Comparison of ENCODE assay signal across 9 mouse cellular contexts in genomic region chr19:18673116-18673515, GRCm38 (mm10). TPM values are rescaled to one million over a fixed set of nuclear protein-coding genes. Genes with fewer than 3 reads are reported as not detected.
DNase-seq lines count a peak whose midpoint lies in the region; ATAC-seq and TF ChIP-seq lines count a peak whose summit lies in the region.
"Had no signal": no experiment of that assay in that cellular context is flagged by ENCODE, and none has a peak within 500 bp of the region (broad histone marks: within the 10 kb centered on the region; RNA-seq: fewer than 3 reads in every experiment).

No protein-coding gene starts in this region.

- no peak overlapping the region for H3K27ac ChIP-seq in heart, postnatal 0 days (ENCODE audit: low read depth)
- H3K27ac ChIP-seq in heart, adult 2 months, result no peak overlapping the region
- no peak overlapping the region for H3K27ac ChIP-seq in hindbrain, embryonic 13.5 days
- H3K27ac ChIP-seq in midbrain, embryonic 13.5 days, result no peak overlapping the region; the same call in 1 of the 2 replicates

- no peaks in the 10 kb centered on the region for H3K27me3 ChIP-seq in heart, postnatal 0 days (ENCODE audit: control insufficient read depth, insufficient read depth, low read length)
- no peaks in the 10 kb centered on the region for H3K27me3 ChIP-seq in heart, adult 2 months (ENCODE audit: control insufficient read depth, insufficient read depth, low read length)
- no peaks in the 10 kb centered on the region for H3K27me3 ChIP-seq in hindbrain, embryonic 13.5 days
- no peaks in the 10 kb centered on the region for H3K27me3 ChIP-seq in midbrain, embryonic 13.5 days

- H3K79me2 ChIP-seq in heart, adult 2 months (replicated peaks; ENCODE audit: control insufficient read depth, insufficient read depth, low read length), result peaks cover 2% of the 10 kb centered on the region; the same call in 1 of the 2 replicates

- 42% methylated on average over 4 of the region's 4 CpGs for WGBS in heart, postnatal 0 days
- 51% methylated on average over 4 of the region's 4 CpGs for whole genome bisulfite sequencing in heart, adult 2 months
- WGBS in hindbrain, embryonic 13.5 days, result 8% methylated on average over 4 of the region's 4 CpGs
- 14% methylated on average over 4 of the region's 4 CpGs for WGBS in midbrain, embryonic 13.5 days

- DNase-seq in heart, postnatal 0 days (ENCODE audit: low spot score), result no peak
- no peak for DNase-seq in heart, adult 2 months
- DNase-seq in Muller cell, postnatal 12 days (ENCODE audit: inconsistent ontology term), result peak; percentile 52
- DNase-seq in spleen, postnatal 36 days (ENCODE audit: low spot score in 2 of 2), result no peak
- no peak for DNase-seq in thymus, adult 18-20 months
- no peak for DNase-seq in cerebellum, postnatal 25 days
- DNase-seq: spleen, adult 18-20 months had no signal

- peaks cover 19% of the 10 kb centered on the region for H3K4me1 ChIP-seq in heart, postnatal 0 days (ENCODE audit: control insufficient read depth, insufficient read depth)
- H3K4me1 ChIP-seq in heart, adult 2 months (ENCODE audit: control insufficient read depth, insufficient read depth, low read length), result peaks cover 1% of the 10 kb centered on the region; the same call in 1 of the 2 replicates
- H3K4me1 ChIP-seq in hindbrain, embryonic 13.5 days (replicated peaks), result peaks cover 22% of the 10 kb centered on the region
- peaks cover 22% of the 10 kb centered on the region for H3K4me1 ChIP-seq in midbrain, embryonic 13.5 days (replicated peaks)

- TF ChIP-seq EP300 in heart, postnatal 0 days (IDR thresholded peaks at IDR 0.05; ENCODE audit: low read depth), result no peak
- no peak for TF ChIP-seq EP300 in heart, adult 2 months (IDR thresholded peaks at IDR 0.05; ENCODE audit: insufficient read depth, low read depth, low read length)

- no peaks in the 10 kb centered on the region for H3K36me3 ChIP-seq in heart, postnatal 0 days (replicated peaks; ENCODE audit: control insufficient read depth, insufficient read depth, low read length)
- H3K36me3 ChIP-seq in heart, adult 2 months (ENCODE audit: control insufficient read depth, insufficient read depth, low read length), result peaks cover 11% of the 10 kb centered on the region
- no peaks in the 10 kb centered on the region for H3K36me3 ChIP-seq in hindbrain, embryonic 13.5 days
- H3K36me3 ChIP-seq in midbrain, embryonic 13.5 days, result no peaks in the 10 kb centered on the region

- H3K9me3 ChIP-seq in heart, postnatal 0 days (replicated peaks; ENCODE audit: control insufficient read depth, low read length), result no peaks in the 10 kb centered on the region
- no peaks in the 10 kb centered on the region for H3K9me3 ChIP-seq in hindbrain, embryonic 13.5 days
- H3K9me3 ChIP-seq in midbrain, embryonic 13.5 days, result no peaks in the 10 kb centered on the region

- no peak for ATAC-seq in heart, postnatal 0 days (ENCODE audit: insufficient read depth, low read depth)
- ATAC-seq in hindbrain, embryonic 13.5 days (ENCODE audit: low FRiP score), result no peak
- no peak for ATAC-seq in midbrain, embryonic 13.5 days

- no peak for TF ChIP-seq CTCF in heart, postnatal 0 days (IDR thresholded peaks at IDR 0.05; ENCODE audit: low read depth)
- TF ChIP-seq CTCF in heart, adult 2 months (IDR thresholded peaks at IDR 0.05), result no peak

- no peak overlapping the region; the same call in 1 of the 2 replicates for H3K9ac ChIP-seq in heart, postnatal 0 days (replicated peaks; ENCODE audit: low read depth, low read length)
- no peak overlapping the region for H3K9ac ChIP-seq in heart, adult 2 months (ENCODE audit: low read depth, low read length)
- H3K9ac ChIP-seq in hindbrain, embryonic 13.5 days, result peak overlapping the region; percentile 43; the same call in 1 of the 2 replicates
- peak overlapping the region; percentile 32; the same call in 1 of the 2 replicates for H3K9ac ChIP-seq in midbrain, embryonic 13.5 days (replicated peaks)

- intact Hi-C loops in heart, adult 2 months (cut with DNase I), result no loop called here

- peak overlapping the region; percentile 87; the same call in 1 of the 2 replicates for H3K4me2 ChIP-seq in heart, postnatal 0 days (ENCODE audit: low read depth, low read length)
- H3K4me2 ChIP-seq in hindbrain, embryonic 13.5 days, result peak overlapping the region; percentile 82
- peak overlapping the region; percentile 75 for H3K4me2 ChIP-seq in midbrain, embryonic 13.5 days (replicated peaks)

- no peak overlapping the region for H3K4me3 ChIP-seq in heart, postnatal 0 days (ENCODE audit: low read depth, low read length)
- no peak overlapping the region for H3K4me3 ChIP-seq in heart, adult 2 months
- H3K4me3 ChIP-seq in hindbrain, embryonic 13.5 days, result peak overlapping the region; percentile 25
- H3K4me3 ChIP-seq in midbrain, embryonic 13.5 days (replicated peaks), result peak overlapping the region; percentile 24

- no peak for TF ChIP-seq POLR2A in heart, adult 2 months (IDR thresholded peaks at IDR 0.05; ENCODE audit: insufficient read depth, low read depth, low read length)

RNA-seq across cellular contexts. Expression of gene Carnmt1, which starts 2.6 kb away (rescaled TPM):
- total RNA-seq in heart, postnatal 0 days (2014; rRNA removed; ENCODE audit: low replicate concordance), result 15.3 and 24.6 TPM in 2 replicates
- polyA plus RNA-seq in heart, postnatal 0 days (2015; fragmentation: Nextera tagmentation; extraction: Ambion mirVana), result 28.6 and 30.9 TPM in 2 replicates
- 10 to 100 TPM; 32.8 to 36.4 TPM for total RNA-seq in heart, adult 2 months (2021)
- polyA plus RNA-seq in heart, adult 2 months (2012; rRNA removed), result 13.0 and 23.3 TPM in 2 replicates
- polyA plus RNA-seq in hindbrain, embryonic 13.5 days (2015; fragmentation: Nextera tagmentation; extraction: Ambion mirVana), result 15.2 and 15.8 TPM in 2 replicates
- 13.2 and 14.7 TPM in 2 replicates for polyA plus RNA-seq in midbrain, embryonic 13.5 days (2015; fragmentation: Nextera tagmentation; extraction: Ambion mirVana)

RNA-seq across cellular contexts. Expression of gene D030056L22Rik, which starts 39.9 kb away (rescaled TPM):
- 16.9 and 33.9 TPM in 2 replicates for total RNA-seq in heart, postnatal 0 days (2014; rRNA removed; ENCODE audit: low replicate concordance)
- 14.6 and 18.8 TPM in 2 replicates for polyA plus RNA-seq in heart, postnatal 0 days (2015; fragmentation: Nextera tagmentation; extraction: Ambion mirVana)
- total RNA-seq in heart, adult 2 months (2021), result 10 to 100 TPM; 10.9 to 11.1 TPM
- polyA plus RNA-seq in heart, adult 2 months (2012; rRNA removed), result 4.7 and 7.4 TPM in 2 replicates
- 53.8 and 61.1 TPM in 2 replicates for polyA plus RNA-seq in hindbrain, embryonic 13.5 days (2015; fragmentation: Nextera tagmentation; extraction: Ambion mirVana)
- 57.5 and 63.1 TPM in 2 replicates for polyA plus RNA-seq in midbrain, embryonic 13.5 days (2015; fragmentation: Nextera tagmentation; extraction: Ambion mirVana)

RNA-seq across cellular contexts. Expression of gene Nmrk1, which starts 41.4 kb away (rescaled TPM):
- total RNA-seq in heart, postnatal 0 days (2014; rRNA removed; ENCODE audit: low replicate concordance), result 1.6 and 13.8 TPM in 2 replicates
- polyA plus RNA-seq in heart, postnatal 0 days (2015; fragmentation: Nextera tagmentation; extraction: Ambion mirVana), result 6.7 TPM in 2 replicates
- 1 to 10 TPM; 2.3 to 2.5 TPM for total RNA-seq in heart, adult 2 months (2021)
- 5.4 and 9.7 TPM in 2 replicates for polyA plus RNA-seq in heart, adult 2 months (2012; rRNA removed)
- 8.5 and 9.8 TPM in 2 replicates for polyA plus RNA-seq in hindbrain, embryonic 13.5 days (2015; fragmentation: Nextera tagmentation; extraction: Ambion mirVana)
- polyA plus RNA-seq in midbrain, embryonic 13.5 days (2015; fragmentation: Nextera tagmentation; extraction: Ambion mirVana), result 5.0 and 5.6 TPM in 2 replicates

RNA-seq across cellular contexts. Expression of gene Ostf1, which starts 41.5 kb away (rescaled TPM):
- 81.7 and 82.7 TPM in 2 replicates for total RNA-seq in heart, postnatal 0 days (2014; rRNA removed; ENCODE audit: low replicate concordance)
- polyA plus RNA-seq in heart, postnatal 0 days (2015; fragmentation: Nextera tagmentation; extraction: Ambion mirVana), result 89.2 and 89.3 TPM in 2 replicates
- 10 to 100 TPM; 35.3 to 37.6 TPM for total RNA-seq in heart, adult 2 months (2021)
- 29.5 and 31.5 TPM in 2 replicates for polyA plus RNA-seq in heart, adult 2 months (2012; rRNA removed)
- polyA plus RNA-seq in hindbrain, embryonic 13.5 days (2015; fragmentation: Nextera tagmentation; extraction: Ambion mirVana), result 45.9 and 54.5 TPM in 2 replicates
- polyA plus RNA-seq in midbrain, embryonic 13.5 days (2015; fragmentation: Nextera tagmentation; extraction: Ambion mirVana), result 34.6 and 34.7 TPM in 2 replicates

Comparison
In these comparisons a context has a peak if more than half of its experiments do, and no peak if none do; other contexts are left out.
1. H3K4me3 ChIP-seq: peak in hindbrain, embryonic 13.5 days (single experiment) and midbrain, embryonic 13.5 days (single experiment); none in heart, postnatal 0 days (single experiment) and heart, adult 2 months (single experiment).
2. H3K9ac ChIP-seq: peak in hindbrain, embryonic 13.5 days (single experiment) and midbrain, embryonic 13.5 days (single experiment); none in heart, postnatal 0 days (single experiment) and heart, adult 2 months (single experiment).
3. Peak in every context shown above with its lines, with median percentiles within 50 percentile points of each other: H3K4me2 ChIP-seq.